Mouse (Mus musculus): ENCODE measurements around the gene Anks4b. TPM values are rescaled to one million over a fixed set of nuclear protein-coding genes. Genes with fewer than 3 reads are reported as not detected.
A peak's percentile ranks its signal among the peaks of the same experiment; 100 is the strongest.

Anks4b gene
- polyA plus RNA-seq (2017; shearing (Covaris generic)) = not detected

DNA sequence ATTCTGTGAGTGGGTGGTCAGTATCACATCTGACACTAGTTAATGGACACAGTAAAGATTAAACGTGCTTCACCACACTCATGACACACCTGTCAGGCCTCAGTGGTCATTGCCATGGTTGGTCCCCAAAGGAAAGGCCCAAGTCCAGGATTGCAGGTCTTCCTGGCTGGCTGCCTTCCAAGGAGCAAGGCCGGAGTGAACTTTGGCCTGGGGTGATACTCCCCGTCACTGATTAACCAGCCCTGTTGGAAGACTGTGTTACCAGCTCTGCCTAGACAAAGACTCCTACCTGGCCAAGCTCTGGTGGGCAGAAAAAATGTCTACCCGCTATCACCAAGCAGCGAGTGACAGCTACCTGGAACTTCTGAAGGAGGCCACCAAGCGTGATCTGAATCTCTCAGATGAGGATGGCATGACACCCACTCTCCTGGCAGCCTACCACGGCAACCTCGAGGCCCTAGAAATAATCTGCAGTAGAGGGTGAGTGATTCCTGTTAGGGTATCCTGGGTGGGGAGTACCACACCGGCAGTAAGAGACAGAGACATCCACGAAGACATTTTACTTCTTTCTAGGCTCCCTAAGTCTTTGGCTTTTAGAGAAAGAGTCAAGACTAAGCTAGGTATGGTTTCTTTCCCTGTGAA, at the start of gene Anks4b:
Gene Anks4b (plus strand): TSS at position 256 of the 642 bp plus-strand sequence.
- ATAC-seq = no peak

GRCm38 (mm10) chr7:120124844-120125243, 48.8 kb upstream of the Anks4b start:
- ATAC-seq = peak; percentile 56

DNA sequence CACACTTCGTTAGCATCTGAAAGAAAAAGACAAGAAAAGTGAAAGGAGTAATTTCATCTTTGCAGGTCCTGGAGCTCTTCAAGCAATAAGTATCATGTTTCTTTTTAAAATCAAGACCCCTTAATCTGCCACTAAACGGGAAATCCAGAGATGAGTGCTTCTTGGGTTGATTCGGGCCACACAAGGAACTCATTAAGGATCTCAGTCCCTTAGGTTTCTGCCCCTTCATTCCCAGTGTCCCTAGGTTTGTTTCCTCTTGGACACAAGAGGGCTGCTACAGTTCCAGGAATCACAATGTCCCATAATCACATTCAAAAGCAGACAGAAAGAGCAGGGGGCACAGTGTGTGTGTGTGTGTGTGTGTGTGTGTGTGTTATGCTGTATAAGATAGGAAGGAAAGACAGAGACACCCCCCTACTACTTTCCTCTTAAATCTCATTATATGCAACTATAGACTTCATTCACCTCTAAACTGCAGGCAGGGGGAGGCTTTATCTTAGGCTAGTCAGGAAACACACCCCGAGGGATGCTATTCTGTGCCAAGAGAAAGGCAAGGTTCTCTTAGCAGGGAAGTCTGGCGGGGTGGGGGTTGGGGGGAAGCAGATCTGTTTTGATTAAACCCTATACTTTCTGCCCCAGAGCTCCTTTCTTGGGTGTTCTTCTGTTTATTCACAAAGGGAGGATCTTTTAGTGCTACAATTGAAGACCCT, 46.5 kb upstream of the Anks4b start:
- no peak for ATAC-seq

DNA sequence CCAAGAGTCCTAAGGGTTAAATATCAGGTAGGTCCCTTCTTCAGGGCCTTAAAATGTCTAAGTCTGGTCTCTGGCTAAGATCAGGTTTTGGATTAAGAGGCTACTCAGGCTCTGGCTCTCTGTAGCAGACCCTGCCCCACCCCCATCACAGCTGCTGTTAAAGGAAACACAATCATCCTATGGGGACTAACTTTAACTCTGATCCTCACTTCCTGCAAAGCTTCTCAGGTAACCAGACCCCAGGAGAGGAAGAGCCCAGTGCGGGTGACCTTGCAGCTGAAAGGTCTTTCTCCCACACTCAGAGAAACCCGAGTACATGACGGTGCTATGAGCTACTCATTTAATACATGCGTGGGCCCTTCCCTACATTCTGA, 46.0 kb upstream of the Anks4b start:
- no peak for ATAC-seq

- ATAC-seq = no peak
These were observed 44.7 kb upstream of the Anks4b start for GRCm38 (mm10) chr7:120128951-120129350.

GRCm38 (mm10) chr7:120142743-120143142, 30.9 kb upstream of the Anks4b start:
- no peak for ATAC-seq

GRCm38 (mm10) chr7:120145191-120145590, 28.5 kb upstream of the Anks4b start, which contains the start of gene Zp2:
TSS of gene Zp2 (minus strand) at chr7:120145291.
- ATAC-seq = no peak

GRCm38 (mm10) chr7:120150257-120150656, 23.4 kb upstream of the Anks4b start:
- ATAC-seq = no peak

DNA sequence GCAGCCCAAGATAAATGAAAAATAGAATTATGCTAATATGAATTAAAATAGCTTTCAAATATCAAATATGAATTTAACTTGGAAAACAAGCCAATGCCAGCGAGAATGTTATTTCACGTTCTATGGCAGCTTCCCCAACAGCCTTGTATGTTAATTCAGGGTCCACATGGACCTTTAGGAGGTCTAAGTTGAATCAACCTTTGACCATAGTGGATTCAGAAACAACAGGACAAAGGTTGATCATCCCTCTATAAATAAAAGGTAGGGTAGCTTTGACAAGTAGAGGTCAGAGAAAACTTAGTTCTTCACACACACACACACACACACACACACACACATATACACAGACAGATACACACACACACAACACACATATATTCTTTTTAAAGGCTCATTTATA, 22.8 kb upstream of the Anks4b start:
- ATAC-seq = no peak

DNA sequence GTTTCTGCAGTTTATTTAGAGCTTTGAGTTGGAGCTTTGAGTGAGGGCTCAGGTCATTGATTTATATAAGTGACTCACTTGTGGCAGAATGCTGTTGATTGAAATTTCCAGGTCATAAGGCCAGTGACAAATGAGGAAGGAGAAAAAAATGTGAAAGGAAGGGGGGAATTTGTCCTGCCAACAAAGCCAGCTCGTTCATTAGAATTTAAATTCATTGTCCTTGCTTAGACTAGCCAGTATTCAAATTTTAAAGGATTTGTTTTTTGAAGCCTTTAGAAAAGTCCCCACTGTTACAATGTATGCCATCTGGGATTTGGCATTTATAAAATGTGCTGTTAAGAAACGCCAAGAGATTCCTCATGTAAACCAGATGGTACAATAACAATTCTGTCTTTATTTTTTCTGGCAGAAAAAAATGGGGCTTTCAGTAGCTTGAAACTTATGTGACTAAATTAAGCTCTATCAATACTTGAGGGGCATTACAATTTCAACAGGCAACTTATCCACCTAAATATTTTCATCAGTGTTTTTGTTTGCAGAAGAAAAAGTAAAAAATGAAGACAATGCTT, 16.7 kb upstream of the Anks4b start:
- no peak for ATAC-seq

DNA sequence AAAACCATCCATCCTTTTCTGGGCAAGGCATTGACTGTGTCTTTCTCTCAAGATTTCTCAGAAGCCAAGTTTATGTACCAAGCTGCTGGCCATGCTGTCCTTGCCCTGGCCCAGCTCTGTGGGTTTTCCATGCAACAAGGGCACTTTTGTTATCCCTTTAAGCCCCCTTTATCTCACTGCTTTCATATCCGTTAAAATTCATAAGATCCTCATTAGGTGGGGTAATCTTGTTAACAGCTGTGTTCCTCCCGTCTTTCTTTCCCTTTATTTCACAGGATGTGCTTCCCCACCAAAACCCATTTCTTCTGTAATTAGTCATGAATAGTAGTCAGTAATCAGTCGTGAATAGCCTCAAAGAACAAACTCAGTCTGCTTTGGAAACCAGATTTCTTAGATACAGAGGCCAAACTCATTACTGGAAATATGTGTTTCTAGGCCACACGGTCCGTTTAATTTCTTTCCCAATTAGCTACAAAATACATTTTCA, 16.0 kb upstream of the Anks4b start:
- no peak for ATAC-seq

- no peak for ATAC-seq
These were observed 15.5 kb upstream of the Anks4b start for GRCm38 (mm10) chr7:120158121-120158613.

- no peak for ATAC-seq
These were observed 9.9 kb upstream of the Anks4b start for GRCm38 (mm10) chr7:120163581-120164251.

DNA sequence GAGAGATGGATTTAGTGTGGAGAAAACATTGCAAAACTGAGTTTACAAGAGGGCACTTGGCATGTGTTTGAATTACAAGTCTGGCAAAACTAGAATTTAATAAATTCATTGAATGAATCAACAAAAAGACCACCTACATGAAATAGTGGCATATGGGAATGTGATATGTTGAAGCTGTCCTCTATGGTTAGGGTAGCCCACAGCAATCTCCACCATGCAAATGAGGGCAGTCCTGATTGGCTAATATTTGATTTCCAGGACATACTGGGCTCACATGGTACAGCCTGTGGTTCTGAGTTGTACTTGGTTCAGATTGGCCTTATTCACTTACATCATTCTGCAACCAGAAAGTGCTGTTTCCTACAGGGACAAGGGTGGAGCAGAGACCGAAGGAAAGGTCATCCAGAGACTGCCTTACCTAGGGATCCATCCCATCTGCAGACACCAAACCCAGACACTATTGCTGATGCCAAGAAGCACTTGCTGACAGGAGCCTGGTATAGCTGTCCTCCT, 1.4 kb upstream of the Anks4b start:
- no peak for ATAC-seq

DNA sequence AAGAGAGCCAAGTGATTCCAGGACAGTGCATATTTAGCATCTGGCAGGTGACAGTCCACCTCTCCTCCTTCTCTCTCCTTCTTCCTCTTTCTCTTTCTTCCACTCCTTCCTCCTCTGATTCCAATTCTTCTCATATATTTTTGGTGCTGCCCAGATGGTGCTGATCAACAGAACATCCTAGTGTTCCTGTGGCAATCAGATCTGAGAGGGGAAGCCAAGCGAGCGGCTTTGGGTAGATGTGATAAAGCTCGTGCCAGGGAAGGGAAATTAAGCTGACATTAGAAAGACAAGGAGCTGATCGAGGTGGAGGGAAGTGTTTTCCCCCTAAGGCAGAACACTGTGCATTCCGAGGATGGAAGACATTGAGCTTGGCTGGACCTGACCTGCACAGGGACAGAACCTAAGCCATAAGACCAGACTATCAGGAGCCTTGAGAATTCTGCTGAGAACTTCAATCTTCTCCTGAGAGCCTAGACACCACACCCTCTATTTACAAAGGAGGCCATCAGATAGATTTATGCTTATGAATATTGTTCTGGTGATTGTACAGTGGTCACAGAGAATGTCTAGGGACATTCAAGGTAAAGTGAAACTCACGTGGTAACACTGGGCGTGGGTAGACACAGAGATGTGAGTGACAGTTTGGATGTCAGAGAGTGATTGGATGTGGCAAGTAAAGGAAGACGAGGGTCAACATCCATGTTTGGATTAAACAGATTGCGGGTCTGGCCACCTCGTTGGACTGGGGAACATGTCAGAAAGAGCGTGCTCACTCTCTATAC, 1.3 kb downstream of the Anks4b start:
- ATAC-seq = no peak

GRCm38 (mm10) chr7:120177611-120178010, 4.0 kb downstream of the Anks4b start:
- ATAC-seq = no peak

GRCm38 (mm10) chr7:120178935-120179334, 5.3 kb downstream of the Anks4b start:
- ATAC-seq = no peak

DNA sequence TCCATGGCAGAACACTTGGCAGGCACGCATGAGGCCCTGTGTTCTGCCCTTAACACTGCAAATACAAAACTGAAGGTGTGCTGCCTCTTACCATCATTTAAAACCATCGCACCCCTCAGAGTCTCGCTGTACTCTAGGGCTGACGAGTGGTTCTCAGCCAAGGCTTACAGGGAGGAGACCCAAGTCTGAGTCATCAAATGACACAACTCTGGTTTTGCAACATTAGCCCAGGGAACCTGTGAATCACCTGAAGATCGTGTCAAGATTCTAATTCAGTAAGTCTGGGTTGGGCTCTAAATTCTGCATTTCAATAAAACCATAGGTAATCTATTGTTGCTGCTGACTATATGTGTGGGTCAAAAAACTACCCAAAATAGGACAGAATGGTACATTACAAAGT, 6.9 kb downstream of the Anks4b start:
- no peak for ATAC-seq

- no peak for ATAC-seq
These were observed 8.0 kb downstream of the Anks4b start for GRCm38 (mm10) chr7:120181401-120182230.

GRCm38 (mm10) chr7:120182891-120183290, 9.2 kb downstream of the Anks4b start:
- ATAC-seq = no peak

DNA sequence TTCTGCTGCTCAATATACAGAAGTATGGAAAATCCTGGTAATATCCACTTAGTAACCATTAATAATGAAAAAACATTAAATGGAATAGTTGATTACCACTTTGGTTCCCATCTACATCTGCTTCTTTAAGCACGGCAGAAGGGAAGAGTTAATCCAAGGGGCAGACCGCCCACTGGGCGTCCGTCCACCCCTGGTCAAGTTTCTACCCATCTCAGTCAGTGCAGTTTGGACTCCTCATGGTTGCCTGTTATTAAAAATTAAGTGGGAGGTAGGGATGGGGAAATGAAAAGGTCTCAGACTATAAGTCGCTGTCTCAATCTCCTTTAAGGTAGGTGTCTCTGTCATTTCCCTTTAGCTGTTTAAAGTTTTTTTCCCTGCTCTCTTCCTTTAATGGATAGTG, 15.3 kb downstream of the Anks4b start:
- ATAC-seq = no peak

Data from CD4-positive, CD25-positive, alpha-beta regulatory T cell, adult 4 months (primary cell).